Mouse (Mus musculus) lung, adult 2 months (tissue): ENCODE measurements around the gene Psip1.

Experiments used
- CTCF ChIP-seq: fragments of 200-500 bp; IDR thresholded peaks from 2 replicates; pipeline ENCODE4 v1.5.1; 2011; ENCODE audit warnings: mild to moderate bottlenecking, low read length, control low read depth; ENCODE audit not compliant: insufficient read depth
- POLR2A ChIP-seq: fragments of 200-500 bp; IDR thresholded peaks from 2 replicates; pipeline ENCODE4 v1.6.1; 2011; ENCODE audit warnings: low read depth, mild to moderate bottlenecking, control low read depth, low read length, borderline replicate concordance; ENCODE audit errors: extremely low read depth

GRCm38 (mm10) chr4:83520308-83520707 lies 34.0 kb upstream of the Psip1 start:
- TF ChIP-seq CTCF (no peak), POLR2A (no peak)
